Mouse (Mus musculus): ENCODE measurements around the gene Itga2b. TPM values are rescaled to one million over a fixed set of nuclear protein-coding genes. Genes with fewer than 3 reads are reported as not detected.
A peak's percentile ranks its signal among the peaks of the same experiment; 100 is the strongest.

Gene Itga2b
- polyA plus RNA-seq, 1 experiment from 2014 or later, result 8.4 TPM

GRCm38 (mm10) chr11:102465713-102466436 is 4.0 kb downstream of the Itga2b start:
- no peak for ATAC-seq (ENCODE audit: low FRiP score)
- peak; percentile 66 for DNase-seq (ENCODE audit: low spot score)
- H3K4me3 ChIP-seq (replicated peaks; ENCODE audit: low read length), result no peak overlapping the region
- WGBS, result 10% methylated on average over 26 of the region's 26 CpGs
- no peak overlapping the region for H3K9ac ChIP-seq
- H3K4me2 ChIP-seq (replicated peaks), result peak overlapping the region; percentile 10; the same call in 1 of the 2 replicates
- 0 out of 2 replicates have a peak, but pooled peaks cover 3% of the 10 kb centered on the region for H3K27me3 ChIP-seq (ENCODE audit: control insufficient read depth, insufficient read depth, low read length)
- peaks cover 10% of the 10 kb centered on the region; the same call in 1 of the 2 replicates for H3K4me1 ChIP-seq (replicated peaks; ENCODE audit: control insufficient read depth, insufficient read depth, low read length)
- H3K9me3 ChIP-seq (ENCODE audit: control insufficient read depth, low read length), result no peaks in the 10 kb centered on the region
- H3K27ac ChIP-seq, result no peak overlapping the region; the same call in 1 of the 2 replicates
- H3K36me3 ChIP-seq (replicated peaks; ENCODE audit: control insufficient read depth, insufficient read depth), result no peaks in the 10 kb centered on the region

- no peak overlapping the region for H3K9ac ChIP-seq
- no peak overlapping the region for H3K4me3 ChIP-seq (replicated peaks; ENCODE audit: low read length)
- 0 out of 2 replicates have a peak, but pooled peaks cover 3% of the 10 kb centered on the region for H3K27me3 ChIP-seq (ENCODE audit: control insufficient read depth, insufficient read depth, low read length)
- H3K4me1 ChIP-seq (replicated peaks; ENCODE audit: control insufficient read depth, insufficient read depth, low read length), result peaks cover 10% of the 10 kb centered on the region; the same call in 1 of the 2 replicates
- DNase-seq (ENCODE audit: low spot score) (no peak), ATAC-seq (ENCODE audit: low FRiP score) (no peak)
- no peaks in the 10 kb centered on the region for H3K9me3 ChIP-seq (ENCODE audit: control insufficient read depth, low read length)
- no peak overlapping the region for H3K27ac ChIP-seq
- H3K36me3 ChIP-seq (replicated peaks; ENCODE audit: control insufficient read depth, insufficient read depth), result no peaks in the 10 kb centered on the region
- WGBS, result 93% methylated on average over 6 of the region's 6 CpGs
- H3K4me2 ChIP-seq (replicated peaks), result no peak overlapping the region
These were observed 5.0 kb downstream of the Itga2b start for GRCm38 (mm10) chr11:102464901-102465300.

GRCm38 (mm10) chr11:102461764-102462163 is 8.2 kb downstream of the Itga2b start:
- no peak for DNase-seq (ENCODE audit: low spot score)
- 89% methylated on average over 3 of the region's 3 CpGs for WGBS
- H3K9ac ChIP-seq, result no peak overlapping the region
- no peak for ATAC-seq (ENCODE audit: low FRiP score)
- H3K36me3 ChIP-seq (replicated peaks; ENCODE audit: control insufficient read depth, insufficient read depth), result no peaks in the 10 kb centered on the region
- H3K4me2 ChIP-seq (replicated peaks), result no peak overlapping the region
- H3K27ac ChIP-seq, result no peak overlapping the region
- H3K4me1 ChIP-seq (replicated peaks; ENCODE audit: control insufficient read depth, insufficient read depth, low read length), result 0 out of 2 replicates have a peak, but pooled peaks cover 4% of the 10 kb centered on the region
- no peak overlapping the region for H3K4me3 ChIP-seq (replicated peaks; ENCODE audit: low read length)
- H3K27me3 ChIP-seq (ENCODE audit: control insufficient read depth, insufficient read depth, low read length), result 0 out of 2 replicates have a peak, but pooled peaks cover 6% of the 10 kb centered on the region
- no peaks in the 10 kb centered on the region for H3K9me3 ChIP-seq (ENCODE audit: control insufficient read depth, low read length)

GRCm38 (mm10) chr11:102460541-102460940 is 9.4 kb downstream of the Itga2b start:
- DNase-seq (ENCODE audit: low spot score) (no peak), ATAC-seq (ENCODE audit: low FRiP score) (no peak)
- Histone ChIP-seq H3K4me2 (replicated peaks) (no peak overlapping the region), H3K27ac (no peak overlapping the region), H3K27me3 (ENCODE audit: control insufficient read depth, insufficient read depth, low read length) (0 out of 2 replicates have a peak, but pooled peaks cover 3% of the 10 kb centered on the region), H3K4me3 (replicated peaks; ENCODE audit: low read length) (no peak overlapping the region), H3K36me3 (replicated peaks; ENCODE audit: control insufficient read depth, insufficient read depth) (no peaks in the 10 kb centered on the region), H3K4me1 (replicated peaks; ENCODE audit: control insufficient read depth, insufficient read depth, low read length) (peaks cover 8% of the 10 kb centered on the region), H3K9ac (no peak overlapping the region), H3K9me3 (ENCODE audit: control insufficient read depth, low read length) (no peaks in the 10 kb centered on the region)
- WGBS, result 67% methylated on average over 16 of the region's 16 CpGs

- peak overlapping the region; percentile 35; the same call in 1 of the 2 replicates for H3K27ac ChIP-seq
- H3K4me2 ChIP-seq (replicated peaks), result peak overlapping the region; percentile 86
- 0 out of 2 replicates have a peak, but pooled peaks cover 3% of the 10 kb centered on the region for H3K27me3 ChIP-seq (ENCODE audit: control insufficient read depth, insufficient read depth, low read length)
- peaks cover 12% of the 10 kb centered on the region for H3K4me1 ChIP-seq (replicated peaks; ENCODE audit: control insufficient read depth, insufficient read depth, low read length)
- peak overlapping the region; percentile 50 for H3K4me3 ChIP-seq (replicated peaks; ENCODE audit: low read length)
- under 1% methylated on average over 40 of the region's 40 CpGs for WGBS
- H3K36me3 ChIP-seq (replicated peaks; ENCODE audit: control insufficient read depth, insufficient read depth), result no peaks in the 10 kb centered on the region
- H3K9ac ChIP-seq, result peak overlapping the region; percentile 73
- ATAC-seq (ENCODE audit: low FRiP score) (peak; percentile 82), DNase-seq (ENCODE audit: low spot score) (peak; percentile 66)
- H3K9me3 ChIP-seq (ENCODE audit: control insufficient read depth, low read length), result no peaks in the 10 kb centered on the region
These were observed 14.1 kb downstream of the Itga2b start for GRCm38 (mm10) chr11:102455740-102456396.

GRCm38 (mm10) chr11:102453131-102453530 is 16.8 kb downstream of the Itga2b start:
- Histone ChIP-seq H3K9me3 (ENCODE audit: control insufficient read depth, low read length) (no peaks in the 10 kb centered on the region), H3K4me2 (replicated peaks) (no peak overlapping the region), H3K27me3 (ENCODE audit: control insufficient read depth, insufficient read depth, low read length) (peaks cover 3% of the 10 kb centered on the region; the same call in 1 of the 2 replicates), H3K36me3 (replicated peaks; ENCODE audit: control insufficient read depth, insufficient read depth) (no peaks in the 10 kb centered on the region), H3K27ac (no peak overlapping the region), H3K4me3 (replicated peaks; ENCODE audit: low read length) (no peak overlapping the region), H3K4me1 (replicated peaks; ENCODE audit: control insufficient read depth, insufficient read depth, low read length) (peaks cover 12% of the 10 kb centered on the region), H3K9ac (no peak overlapping the region)
- WGBS, result 25% methylated on average over 10 of the region's 10 CpGs
- no peak for DNase-seq (ENCODE audit: low spot score)
- no peak for ATAC-seq (ENCODE audit: low FRiP score)

GRCm38 (mm10) chr11:102449043-102450008 is 20.6 kb downstream of the Itga2b start:
- DNase-seq (ENCODE audit: low spot score) (no peak), ATAC-seq (ENCODE audit: low FRiP score) (no peak)
- no peak overlapping the region for H3K4me3 ChIP-seq (replicated peaks; ENCODE audit: low read length)
- H3K27me3 ChIP-seq (ENCODE audit: control insufficient read depth, insufficient read depth, low read length), result no peaks in the 10 kb centered on the region; the same call in 1 of the 2 replicates
- H3K36me3 ChIP-seq (replicated peaks; ENCODE audit: control insufficient read depth, insufficient read depth), result no peaks in the 10 kb centered on the region
- no peaks in the 10 kb centered on the region for H3K9me3 ChIP-seq (ENCODE audit: control insufficient read depth, low read length)
- no peak overlapping the region for H3K27ac ChIP-seq
- H3K9ac ChIP-seq, result no peak overlapping the region
- H3K4me1 ChIP-seq (replicated peaks; ENCODE audit: control insufficient read depth, insufficient read depth, low read length), result peaks cover 27% of the 10 kb centered on the region
- WGBS, result 47% methylated on average over 17 of the region's 17 CpGs
- H3K4me2 ChIP-seq (replicated peaks), result no peak overlapping the region

GRCm38 (mm10) chr11:102448327-102448726 is 21.6 kb downstream of the Itga2b start:
- H3K4me3 ChIP-seq (replicated peaks; ENCODE audit: low read length), result no peak overlapping the region
- H3K4me1 ChIP-seq (replicated peaks; ENCODE audit: control insufficient read depth, insufficient read depth, low read length), result peaks cover 34% of the 10 kb centered on the region
- H3K9ac ChIP-seq, result no peak overlapping the region
- 0 out of 2 replicates have a peak overlapping the region, but pooled peaks have one; percentile 90 for H3K4me2 ChIP-seq (replicated peaks)
- H3K27me3 ChIP-seq (ENCODE audit: control insufficient read depth, insufficient read depth, low read length), result no peaks in the 10 kb centered on the region; the same call in 1 of the 2 replicates
- H3K9me3 ChIP-seq (ENCODE audit: control insufficient read depth, low read length), result no peaks in the 10 kb centered on the region
- no peak overlapping the region for H3K27ac ChIP-seq
- H3K36me3 ChIP-seq (replicated peaks; ENCODE audit: control insufficient read depth, insufficient read depth), result peaks cover 8% of the 10 kb centered on the region
- DNase-seq (ENCODE audit: low spot score) (no peak), ATAC-seq (ENCODE audit: low FRiP score) (no peak)
- WGBS, result 15% methylated on average over 8 of the region's 8 CpGs
